Mouse (Mus musculus) G1E (cell line): ENCODE data around the gene Lsamp. TPM values are rescaled to one million over a fixed set of nuclear protein-coding genes. Genes with fewer than 3 reads are reported as not detected.

Experiments
- ATAC-seq: 2 replicates; pipeline ENCODE4 v1.8.0; 2016; ENCODE audit warnings: mild to moderate bottlenecking; ENCODE audit not compliant: insufficient number of reproducible peaks, poor library complexity, low FRiP score, severe bottlenecking; ENCODE audit errors: extremely low read depth
- DNase-seq: peaks from one replicate; pipeline ENCODE4 v3.0.0; 2012; ENCODE audit warnings: low spot score
- H3K27me3 ChIP-seq: 2 replicates; pipeline ENCODE4 v1.6.1; 2012; ENCODE audit warnings: mild to moderate bottlenecking, low read length, inconsistent platforms; ENCODE audit not compliant: insufficient read depth
- H3K36me3 ChIP-seq: replicated peaks from 2 replicates; pipeline ENCODE3; 2012; ENCODE audit warnings: mild to moderate bottlenecking, inconsistent platforms
- H3K4me1 ChIP-seq: 2 replicates; pipeline ENCODE4 v1.6.1; 2012; ENCODE audit warnings: low read depth, low read length, inconsistent platforms, mixed read lengths; ENCODE audit not compliant: insufficient read depth
- H3K4me3 ChIP-seq: 2 replicates; pipeline ENCODE4 v1.5.1; 2012; ENCODE audit warnings: low read depth, mild to moderate bottlenecking, inconsistent platforms, low read length, moderate library complexity, mixed read lengths
- H3K9me3 ChIP-seq: replicated peaks from 2 replicates; pipeline ENCODE4 v1.6.1; 2012; ENCODE audit warnings: inconsistent platforms
- CTCF ChIP-seq: IDR thresholded peaks from 2 replicates; pipeline ENCODE4 v1.5.1; 2012; ENCODE audit warnings: low read depth, low read length, inconsistent platforms, mixed read lengths
- GATA1 ChIP-seq: IDR thresholded peaks from 2 replicates; pipeline ENCODE4 v1.6.1; 2012; ENCODE audit warnings: borderline replicate concordance, low read length, inconsistent platforms, mixed read lengths
- GATA2 ChIP-seq: IDR thresholded peaks from 2 replicates; pipeline ENCODE4 v1.6.1; 2012; ENCODE audit warnings: low read depth, low read length, inconsistent platforms, borderline replicate concordance
- POLR2AphosphoS5 ChIP-seq: IDR thresholded peaks from 2 replicates; pipeline ENCODE4 v1.6.1; 2012; ENCODE audit warnings: low read depth, low read length, inconsistent platforms; ENCODE audit not compliant: insufficient replicate concordance
- TAL1 ChIP-seq: conservative IDR thresholded peaks from 2 replicates; pipeline ENCODE4 v1.6.1; 2012; ENCODE audit warnings: low read depth, low read length, inconsistent platforms, mixed read lengths
- polyA plus RNA-seq: library from polyadenylated mRNA; stranded (reverse); fragments of >175 nt; gene quantifications from 2 replicates; pipeline ENCODE4 v1.2.3, GENCODE M21; 2012
- total RNA-seq, 2 experiments: library from RNA; stranded (forward) in 1 of 2; stranded (reverse) in 1 of 2; fragments of 200-1000 nt in 1 of 2; fragments of >200 nt in 1 of 2; fragmentation: Nextera tagmentation in 1 of 2; gene quantifications; 2 replicates each; pipeline ENCODE4 v1.2.3; 2014 to 2017

The Lsamp gene
- total and polyA plus RNA-seq, 3 experiments, result 0.49 TPM; not detected in 2

- no peak overlapping the region for H3K4me3 ChIP-seq
- H3K27me3 ChIP-seq, result no peaks in the 10 kb centered on the region
- no peaks in the 10 kb centered on the region for H3K4me1 ChIP-seq
- DNase-seq, result no peak
- ATAC-seq, result no peak
- no peaks in the 10 kb centered on the region for H3K36me3 ChIP-seq
- no peaks in the 10 kb centered on the region; the same call in 1 of the 2 replicates for H3K9me3 ChIP-seq
- TF ChIP-seq GATA1 (no peak), GATA2 (no peak), CTCF (no peak), TAL1 (no peak), POLR2AphosphoS5 (no peak)
Observed at GRCm38 (mm10) chr16:42081611-42082010, 2097.4 kb downstream of the Lsamp start.

GRCm38 (mm10) chr16:42097510-42097909, 2113.3 kb downstream of the Lsamp start:
- no peak for DNase-seq
- no peak for ATAC-seq
- H3K4me1 ChIP-seq, result no peaks in the 10 kb centered on the region
- no peak overlapping the region for H3K4me3 ChIP-seq
- no peaks in the 10 kb centered on the region for H3K27me3 ChIP-seq
- TF ChIP-seq GATA2 (no peak), POLR2AphosphoS5 (no peak), CTCF (no peak), GATA1 (no peak), TAL1 (no peak)
- H3K9me3 ChIP-seq, result no peaks in the 10 kb centered on the region
- H3K36me3 ChIP-seq, result no peaks in the 10 kb centered on the region

GRCm38 (mm10) chr16:42102186-42102585, 2118.0 kb downstream of the Lsamp start:
- no peaks in the 10 kb centered on the region for H3K27me3 ChIP-seq
- TF ChIP-seq CTCF (no peak), GATA2 (no peak), GATA1 (no peak), POLR2AphosphoS5 (no peak), TAL1 (no peak)
- ATAC-seq, result no peak
- no peak for DNase-seq
- peaks cover 3% of the 10 kb centered on the region; the same call in 1 of the 2 replicates for H3K9me3 ChIP-seq
- no peaks in the 10 kb centered on the region for H3K36me3 ChIP-seq
- no peaks in the 10 kb centered on the region for H3K4me1 ChIP-seq
- H3K4me3 ChIP-seq, result no peak overlapping the region

GRCm38 (mm10) chr16:42102635-42103034, 2118.5 kb downstream of the Lsamp start:
- Histone ChIP-seq H3K36me3 (no peaks in the 10 kb centered on the region), H3K27me3 (no peaks in the 10 kb centered on the region), H3K9me3 (peaks cover 3% of the 10 kb centered on the region; the same call in 1 of the 2 replicates), H3K4me3 (no peak overlapping the region), H3K4me1 (no peaks in the 10 kb centered on the region)
- no peak for DNase-seq
- ATAC-seq, result no peak
- TF ChIP-seq TAL1 (no peak), GATA2 (no peak), POLR2AphosphoS5 (no peak), GATA1 (no peak), CTCF (no peak)

GRCm38 (mm10) chr16:42112251-42112650, 2128.1 kb downstream of the Lsamp start:
- ATAC-seq (no peak), DNase-seq (no peak)
- TF ChIP-seq GATA2 (no peak), GATA1 (no peak), CTCF (no peak), TAL1 (no peak), POLR2AphosphoS5 (no peak)
- no peaks in the 10 kb centered on the region for H3K36me3 ChIP-seq
- no peak overlapping the region for H3K4me3 ChIP-seq
- no peaks in the 10 kb centered on the region; the same call in 1 of the 2 replicates for H3K9me3 ChIP-seq
- no peaks in the 10 kb centered on the region for H3K4me1 ChIP-seq
- no peaks in the 10 kb centered on the region for H3K27me3 ChIP-seq

GRCm38 (mm10) chr16:42113246-42113645, 2129.1 kb downstream of the Lsamp start:
- no peaks in the 10 kb centered on the region for H3K4me1 ChIP-seq
- no peaks in the 10 kb centered on the region; the same call in 1 of the 2 replicates for H3K9me3 ChIP-seq
- no peak for DNase-seq
- no peaks in the 10 kb centered on the region for H3K27me3 ChIP-seq
- no peak for ATAC-seq
- no peak for TF ChIP-seq CTCF
- H3K36me3 ChIP-seq, result no peaks in the 10 kb centered on the region
- no peak overlapping the region for H3K4me3 ChIP-seq
